Mouse (Mus musculus) adipocyte (in vitro differentiated cells): ENCODE results near the gene Tmod2.

Source experiments
- DNase-seq: peaks from one replicate; pipeline ENCODE4 v3.0.0-alpha.2; 2016; ENCODE audit warnings: low spot score

Gene Tmod2

DNA sequence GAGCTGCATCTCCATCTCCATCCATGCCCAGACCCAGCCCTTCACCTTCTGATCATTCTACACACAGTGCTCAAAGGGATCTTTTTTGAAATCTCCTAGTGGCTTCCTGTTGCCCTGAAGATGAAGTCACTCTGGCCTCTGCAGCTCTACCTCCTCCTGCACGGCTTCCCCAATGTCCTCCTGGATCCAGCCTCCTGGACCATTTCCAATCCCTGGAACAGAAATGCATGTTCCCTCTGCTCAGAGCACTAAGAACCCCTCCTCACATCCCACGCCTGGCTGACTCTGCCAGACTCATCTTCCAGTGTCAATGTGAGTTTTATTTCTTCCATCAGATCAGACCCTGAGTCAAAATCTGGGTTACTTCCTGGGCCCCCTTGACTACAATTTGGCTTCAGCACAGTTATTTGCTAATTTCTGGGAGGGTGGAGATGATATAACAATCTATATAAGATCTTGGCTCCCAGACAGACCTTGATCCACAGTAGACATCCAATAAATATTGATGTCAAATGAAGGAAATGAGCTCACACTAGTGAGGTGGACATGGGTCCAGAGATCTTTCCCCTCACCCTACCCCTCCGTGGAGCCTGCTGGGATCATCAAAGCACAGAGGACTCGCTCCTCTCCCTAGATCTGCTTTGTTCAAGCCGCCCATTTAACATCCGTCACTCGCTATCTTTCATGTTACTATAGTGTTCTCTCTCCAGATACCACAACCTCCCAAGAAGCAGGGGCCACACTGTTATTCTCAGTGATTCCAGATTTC is 10.8 kb downstream of the Tmod2 start:
- DNase-seq = no peak

DNA sequence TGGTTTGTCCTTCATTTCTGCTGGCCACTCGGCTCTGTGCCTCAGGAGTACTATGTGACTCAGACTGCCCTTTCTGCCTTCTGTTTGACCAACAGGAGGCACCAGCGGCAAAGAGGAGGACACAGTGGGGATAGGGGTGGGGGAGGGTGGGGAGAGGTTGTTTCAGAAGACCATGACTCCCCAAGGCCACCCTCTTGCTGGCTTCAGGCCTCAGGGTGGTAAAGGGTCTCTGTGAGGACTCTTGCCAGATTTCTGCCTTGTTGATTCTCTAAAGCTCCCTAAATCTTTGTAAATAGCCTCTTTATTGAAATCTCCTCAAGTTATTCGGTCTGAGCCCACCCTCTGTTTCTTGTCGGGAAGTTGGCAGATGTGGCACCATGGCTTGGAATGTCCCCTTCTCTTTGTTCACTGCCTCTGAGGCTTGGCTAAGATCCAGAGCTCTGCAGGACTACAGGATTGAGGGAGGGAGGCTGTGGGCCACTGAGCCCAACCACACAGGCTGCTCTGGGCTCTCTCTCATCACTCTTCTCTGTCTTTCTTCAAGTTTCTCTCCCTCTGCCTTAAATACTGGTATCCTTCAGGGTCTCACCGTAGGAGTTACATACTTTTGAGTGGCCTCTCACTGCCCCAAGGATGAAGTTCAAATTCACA is 11.8 kb downstream of the Tmod2 start:
- no peak for DNase-seq

DNA sequence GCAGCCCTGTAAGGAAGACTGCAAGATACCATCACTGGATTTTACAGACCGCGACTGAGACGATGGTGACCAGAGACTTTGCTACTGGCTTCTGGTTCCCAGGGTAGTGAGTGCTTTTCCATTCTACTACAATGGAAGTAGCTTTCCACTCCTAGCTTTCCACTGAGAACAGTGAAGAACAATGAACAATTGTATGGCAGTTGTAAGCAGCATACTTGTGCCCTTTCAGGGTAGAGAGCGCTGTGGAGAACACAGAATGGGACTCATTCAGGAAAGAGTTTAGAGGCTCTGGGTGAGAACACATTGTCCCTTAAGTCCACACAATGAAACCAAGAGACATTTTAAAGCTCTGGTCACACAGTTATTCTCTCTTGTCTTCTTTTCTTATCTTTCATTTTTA is 13.5 kb downstream of the Tmod2 start:
- no peak for DNase-seq

DNA sequence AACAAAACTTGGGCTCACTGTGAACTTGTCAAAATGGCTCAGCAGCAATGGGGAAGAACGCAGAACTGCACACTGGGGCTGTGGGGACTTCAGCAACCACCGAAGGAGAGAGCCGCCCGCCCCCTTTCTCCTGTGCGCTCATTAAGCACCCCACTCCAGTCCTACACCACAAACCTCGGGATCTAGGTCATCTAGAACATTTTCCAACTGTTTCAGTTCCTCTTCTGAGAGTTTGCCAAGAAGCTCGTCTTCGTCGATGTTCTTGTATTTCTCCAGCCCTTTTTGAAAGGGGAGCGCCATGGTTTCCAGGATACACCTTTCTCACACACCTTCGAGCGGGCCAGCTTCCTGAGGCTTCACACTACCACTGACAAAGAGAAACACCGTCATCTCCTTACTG is 14.1 kb downstream of the Tmod2 start:
- DNase-seq = no peak

DNA sequence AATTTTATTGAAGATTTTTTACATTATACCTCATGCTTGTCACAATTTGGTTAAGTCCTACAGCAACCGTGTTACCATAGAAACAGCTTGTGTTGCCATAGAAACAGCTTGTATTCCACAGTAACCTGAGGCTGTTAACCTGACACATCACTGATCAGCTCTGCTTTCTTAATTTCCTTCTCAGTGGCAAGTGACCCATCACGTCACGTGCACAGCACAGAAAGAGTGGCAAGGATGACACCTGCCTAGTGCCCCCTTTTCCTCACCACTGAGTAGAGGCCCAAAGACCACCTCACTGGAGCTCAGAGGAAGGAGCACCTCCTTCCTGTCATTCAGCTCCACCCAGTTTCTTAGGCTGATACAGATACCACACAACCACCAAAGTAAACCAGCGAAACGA is 17.6 kb downstream of the Tmod2 start:
- DNase-seq = no peak

DNA sequence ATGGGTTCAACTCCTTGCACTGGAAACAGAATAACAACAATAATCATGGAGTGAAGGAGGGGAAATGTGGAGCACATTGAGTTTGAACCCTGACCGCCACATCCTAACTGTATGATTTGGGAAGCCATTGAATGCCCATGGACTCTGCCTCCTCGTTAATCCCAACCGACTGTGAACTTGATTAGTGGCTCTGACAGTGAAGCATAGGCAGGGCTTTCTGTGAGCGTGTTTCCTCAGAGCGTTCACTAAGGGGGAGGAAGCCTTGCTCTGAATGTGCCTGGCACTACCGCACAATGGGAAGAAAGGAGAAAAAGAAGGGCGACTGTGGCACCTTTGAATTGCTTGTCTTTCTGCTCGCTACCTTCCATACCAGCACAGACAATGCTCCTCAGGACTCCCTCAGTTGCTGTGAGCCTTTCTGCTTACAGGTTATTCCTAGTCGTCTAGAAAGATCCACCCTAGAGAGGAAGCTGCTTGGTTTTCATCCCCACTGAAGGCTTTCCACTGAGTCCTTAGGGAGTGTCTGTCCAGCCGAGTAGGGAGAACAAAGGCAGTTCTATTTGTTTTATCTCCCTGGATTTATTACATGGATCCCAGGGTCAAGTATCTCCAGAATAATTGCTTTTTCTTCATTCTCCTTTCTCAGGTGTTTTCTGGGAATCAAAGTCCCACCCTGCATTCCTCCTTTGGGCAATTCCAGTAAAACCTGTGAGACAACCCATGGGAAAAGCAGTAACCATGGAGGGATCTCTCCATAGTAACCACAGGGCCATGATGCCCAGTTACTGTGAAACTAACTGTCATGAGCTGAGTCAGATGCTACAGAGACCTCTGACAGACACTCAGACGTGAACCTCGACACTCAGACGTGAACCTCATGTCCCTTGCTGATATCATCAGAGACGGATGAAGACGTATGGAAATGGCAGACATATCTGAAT is 21.0 kb downstream of the Tmod2 start:
- no peak for DNase-seq

DNA sequence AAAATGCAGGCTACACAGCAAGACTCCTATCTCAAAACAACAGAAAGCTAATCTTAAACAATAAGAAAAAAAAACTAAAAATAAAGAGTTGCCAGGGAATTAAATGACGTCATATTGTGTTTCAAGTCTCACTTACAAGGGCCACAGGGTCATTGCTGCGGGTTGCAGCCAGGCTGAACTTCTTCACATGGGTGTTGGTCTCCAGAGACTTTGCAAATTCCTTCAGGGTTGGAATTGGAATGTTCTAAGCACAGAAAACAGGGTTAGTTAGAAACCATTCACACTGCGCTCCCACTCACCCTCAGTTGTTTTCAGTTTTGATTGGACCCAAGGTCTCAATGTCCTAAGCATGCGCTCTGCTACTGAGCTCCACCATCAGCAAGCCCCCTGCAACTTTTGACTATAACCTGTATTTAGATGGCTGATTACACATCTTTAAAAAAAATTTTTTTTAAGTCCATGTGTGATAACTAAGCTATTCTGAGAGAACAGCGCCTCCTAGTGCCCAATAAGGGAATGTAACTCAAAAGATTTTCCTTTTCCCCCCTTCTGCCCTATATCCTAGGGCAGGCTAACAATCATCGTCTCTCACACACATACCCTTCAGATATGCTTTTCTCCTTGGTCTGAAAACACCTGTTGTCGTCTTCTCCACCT is 29.3 kb downstream of the Tmod2 start:
- DNase-seq = peak; percentile 64

DNA sequence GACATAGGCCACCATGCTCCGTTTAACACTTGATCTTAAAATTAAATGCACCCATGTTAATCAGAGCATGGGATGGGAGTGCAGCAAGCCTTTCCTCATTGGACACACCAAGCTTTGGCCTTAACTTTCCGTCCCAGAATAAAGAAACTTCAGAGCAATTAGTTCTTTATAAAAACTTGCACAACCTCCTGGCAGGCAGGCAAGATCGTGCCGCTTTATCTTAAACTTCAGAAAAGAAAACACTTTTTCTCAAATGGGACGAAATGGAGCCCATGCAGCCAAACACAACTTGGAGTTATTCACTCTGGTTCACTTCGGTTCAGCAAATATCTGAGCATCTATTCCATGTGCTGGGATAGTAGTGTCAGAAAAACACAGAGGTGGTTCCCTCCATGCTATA is 31.8 kb downstream of the Tmod2 start:
- no peak for DNase-seq

DNA sequence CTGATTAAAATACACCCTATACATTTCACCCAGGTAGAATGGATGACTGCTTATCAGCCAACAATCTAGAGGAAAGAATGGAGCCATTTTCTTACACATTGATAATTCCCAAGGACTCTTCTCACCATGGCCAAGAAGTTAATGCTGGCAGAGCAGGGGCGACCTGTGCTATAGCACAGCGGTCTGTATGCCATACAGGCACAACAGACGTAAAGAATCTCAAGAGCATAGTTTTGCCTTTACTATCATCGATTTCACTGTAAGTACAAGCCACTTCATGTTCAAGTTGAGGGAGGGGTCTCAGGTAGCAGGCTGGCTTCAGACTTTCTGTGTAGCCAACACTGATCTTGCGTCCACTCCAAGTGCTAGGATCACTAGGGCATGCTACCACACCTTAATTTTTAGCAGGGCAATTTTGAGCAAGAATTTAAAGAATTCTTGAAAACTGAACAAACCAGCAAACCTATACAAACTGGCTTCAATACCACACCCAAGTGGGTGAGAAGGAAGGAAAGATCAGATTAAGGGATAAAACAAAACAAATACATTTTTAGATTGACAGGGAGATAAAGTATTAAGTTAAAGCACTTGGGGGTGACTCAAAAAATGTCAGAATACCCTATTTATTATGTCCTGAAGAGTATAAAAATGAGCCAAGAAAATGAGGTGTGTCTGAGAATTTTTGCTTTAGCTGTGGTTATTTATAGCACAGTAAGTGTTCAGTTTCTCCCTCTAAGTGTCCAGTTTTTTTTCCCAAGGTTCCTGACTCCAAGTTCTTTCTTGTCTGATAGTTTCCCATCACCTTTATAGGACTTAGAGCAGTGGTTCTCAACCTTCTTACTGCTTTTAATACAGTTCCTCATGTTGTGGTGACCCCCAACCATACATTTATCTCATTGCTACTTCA is 39.8 kb downstream of the Tmod2 start:
- DNase-seq = no peak

DNA sequence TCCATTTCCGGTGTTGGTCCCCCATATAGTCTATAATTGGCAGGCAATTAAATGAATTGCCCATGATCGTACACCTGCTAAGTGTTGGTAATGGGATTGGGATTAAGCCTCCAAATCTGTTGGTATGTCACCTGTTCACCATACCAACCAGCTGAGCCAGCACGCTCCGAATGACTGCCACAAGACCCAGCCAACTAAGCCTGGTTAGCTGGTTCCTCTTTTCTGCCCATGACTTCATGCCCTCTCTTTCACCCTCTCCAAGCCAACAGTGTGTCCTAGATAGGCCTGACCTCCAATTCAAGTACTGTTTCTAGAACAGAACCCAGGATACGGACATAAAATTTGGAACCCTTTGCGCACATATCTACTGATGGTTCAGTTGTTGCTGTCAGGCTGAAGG is 42.7 kb downstream of the Tmod2 start:
- DNase-seq = no peak

DNA sequence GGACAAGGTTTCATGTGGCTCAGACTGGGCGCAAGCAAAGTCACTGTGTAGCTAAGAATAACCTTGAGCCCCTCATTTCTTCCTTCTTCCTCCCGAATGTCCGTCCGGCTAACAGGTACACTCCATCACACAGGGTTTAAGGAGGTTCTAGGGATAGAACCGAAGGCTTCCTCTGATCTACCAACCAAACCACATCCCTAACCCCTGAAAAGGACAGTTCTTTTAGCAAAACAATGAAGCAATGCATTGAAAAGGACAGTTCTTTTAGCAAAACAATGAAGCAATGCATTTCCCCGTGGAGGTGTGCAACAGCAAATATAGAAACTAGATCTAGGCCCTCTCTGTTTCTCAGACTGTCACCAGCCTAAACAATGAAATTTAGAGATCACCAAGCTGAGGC is 46.2 kb downstream of the Tmod2 start:
- DNase-seq = no peak

DNA sequence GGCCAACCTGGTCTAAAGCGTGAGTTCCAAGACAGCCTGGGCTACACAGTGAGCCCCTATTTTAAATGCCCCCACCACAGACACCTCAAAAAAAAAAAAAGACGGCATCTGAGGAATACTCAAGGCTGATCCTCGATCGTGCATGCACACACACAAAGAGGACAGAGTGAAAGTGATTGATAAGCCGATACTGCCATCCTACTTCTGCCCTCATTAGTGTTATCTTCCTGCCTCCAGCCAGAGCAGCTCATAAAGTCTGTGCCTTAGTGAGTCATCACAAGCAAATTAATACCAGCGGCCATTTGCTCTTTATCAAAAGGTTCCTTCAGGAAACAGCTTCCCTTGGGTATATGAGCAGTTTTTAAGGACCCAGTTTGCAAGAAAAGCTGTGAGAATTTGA is 47.5 kb downstream of the Tmod2 start:
- DNase-seq = no peak

DNA sequence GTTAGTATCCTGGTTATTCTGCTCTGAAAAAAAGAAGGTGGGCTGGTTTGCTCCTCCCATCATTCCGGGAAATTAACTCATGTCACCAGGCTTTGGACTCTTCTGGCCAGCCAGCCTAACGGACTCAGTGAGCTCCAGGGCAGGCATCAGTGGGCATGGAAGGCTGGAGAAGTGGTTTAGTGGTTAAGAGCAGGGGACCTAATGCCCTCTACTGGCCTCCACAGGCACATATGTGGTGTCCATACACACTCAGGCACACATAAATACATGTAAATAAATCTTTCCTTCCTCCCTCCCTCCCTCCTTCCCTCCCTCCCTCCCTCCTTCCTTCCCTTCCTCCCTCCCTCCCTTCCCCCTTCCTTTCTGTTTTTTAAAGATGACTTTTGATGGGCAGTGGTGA is 47.9 kb downstream of the Tmod2 start:
- no peak for DNase-seq

DNA sequence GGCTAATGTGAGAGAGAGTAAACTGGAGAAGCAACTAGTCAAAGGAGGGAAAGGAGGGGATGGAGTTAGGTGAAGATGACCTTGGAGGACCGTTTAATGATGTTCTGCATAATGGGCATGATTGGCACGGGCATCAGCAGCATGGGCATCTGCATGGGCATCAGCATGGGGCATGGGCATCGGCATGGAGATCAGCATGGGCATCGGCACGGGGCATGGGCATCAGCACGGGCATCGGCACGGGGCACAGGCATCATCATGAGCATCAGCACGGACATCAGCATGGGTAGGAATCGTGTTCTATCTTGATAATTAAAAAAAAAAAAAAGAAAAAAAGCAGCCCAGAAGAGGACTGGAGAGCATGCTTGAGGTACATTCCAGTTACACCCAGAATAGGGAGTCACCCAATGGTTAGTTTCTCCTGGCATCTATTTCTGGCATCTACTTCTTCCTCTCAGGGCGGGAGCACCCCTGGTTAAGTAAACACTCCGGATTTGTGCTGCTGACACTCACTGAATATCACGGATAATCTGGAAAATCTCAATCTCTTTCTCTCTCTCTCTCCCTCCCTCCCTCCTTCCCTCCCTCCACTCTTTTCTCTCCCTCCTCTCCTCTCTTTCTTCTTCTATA is 50.0 kb downstream of the Tmod2 start:
- DNase-seq = no peak

DNA sequence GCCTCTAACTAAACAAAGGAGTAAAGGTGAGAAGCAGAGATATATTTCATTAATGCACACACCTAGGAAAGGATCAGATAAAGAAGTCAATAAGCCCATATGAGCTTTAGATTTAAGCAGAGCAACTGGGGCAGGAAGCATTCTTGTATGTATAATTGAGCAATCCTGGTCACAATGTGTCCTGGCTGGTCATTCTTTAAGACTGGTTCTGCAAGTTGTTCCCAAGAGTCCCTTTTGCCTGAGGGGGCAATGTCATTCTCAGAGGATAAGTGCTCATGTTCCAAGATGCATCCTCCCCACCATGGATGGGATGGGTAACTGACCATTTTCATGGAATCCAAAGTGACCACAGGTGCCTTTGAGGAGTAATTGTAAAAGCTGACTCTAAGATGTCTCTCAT is 50.8 kb downstream of the Tmod2 start:
- no peak for DNase-seq

DNA sequence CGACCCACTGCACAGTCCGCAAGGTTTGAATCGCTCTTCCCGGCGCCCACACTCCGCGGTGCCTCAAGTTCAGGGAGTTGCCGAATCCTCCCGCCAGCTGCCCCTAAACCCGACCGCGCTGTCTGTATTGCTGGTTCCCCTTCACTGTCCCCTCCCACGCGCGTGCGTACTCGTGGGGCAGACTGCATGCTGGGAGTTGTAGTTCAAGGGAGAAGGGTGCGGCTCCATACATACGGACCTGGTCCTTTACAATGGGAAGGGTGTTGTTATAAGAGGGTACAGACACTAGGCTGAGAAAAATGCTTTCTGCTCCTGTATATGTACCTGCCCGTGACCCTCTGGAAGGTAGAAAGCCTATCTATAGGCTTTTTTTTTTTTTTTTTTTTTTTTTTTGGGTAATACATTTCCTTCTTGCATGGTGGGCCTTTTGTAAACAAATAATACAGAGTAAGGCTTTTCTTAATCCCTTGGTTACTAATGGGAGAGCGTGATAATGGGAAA is 51.6 kb downstream of the Tmod2 start, which contains the start of gene Tmod3:
Tmod3 (minus strand) TSS at position 146 of the 501 bp plus-strand sequence.
- DNase-seq = peak; percentile 94

DNA sequence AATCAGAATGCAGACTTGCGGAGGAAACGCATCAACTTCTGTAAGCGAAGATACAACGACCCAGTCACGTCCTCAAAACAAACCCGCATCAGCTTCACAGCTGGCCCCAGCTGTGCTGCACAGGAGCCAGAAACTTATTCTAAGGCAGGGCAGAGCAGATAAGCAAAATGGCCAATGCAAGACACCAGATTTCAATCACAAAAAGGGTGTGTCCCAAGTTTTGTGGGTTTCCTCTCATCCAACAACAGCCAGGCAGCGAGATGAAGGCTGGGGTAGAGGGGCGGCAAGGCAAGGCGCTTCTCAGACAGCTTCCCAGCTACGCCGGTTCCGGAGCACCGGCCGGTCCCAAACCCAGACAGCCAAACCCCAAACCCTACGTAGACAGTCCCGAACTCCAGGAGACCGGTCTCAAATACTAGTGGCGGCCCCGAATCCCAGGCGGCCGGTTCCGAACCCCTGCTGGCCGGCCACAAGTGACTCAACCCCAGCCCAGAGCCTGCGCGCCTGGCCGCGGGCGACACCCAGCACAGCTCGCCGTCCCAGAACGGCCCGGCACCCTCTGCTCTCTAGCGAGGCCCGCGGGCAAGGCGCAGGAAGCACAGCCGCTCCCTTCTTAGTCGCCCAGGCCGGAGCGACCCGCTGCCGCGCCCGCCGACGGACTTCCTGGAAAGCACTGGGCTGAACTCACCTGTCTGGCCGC is 52.2 kb downstream of the Tmod2 start:
- peak; percentile 46 for DNase-seq

DNA sequence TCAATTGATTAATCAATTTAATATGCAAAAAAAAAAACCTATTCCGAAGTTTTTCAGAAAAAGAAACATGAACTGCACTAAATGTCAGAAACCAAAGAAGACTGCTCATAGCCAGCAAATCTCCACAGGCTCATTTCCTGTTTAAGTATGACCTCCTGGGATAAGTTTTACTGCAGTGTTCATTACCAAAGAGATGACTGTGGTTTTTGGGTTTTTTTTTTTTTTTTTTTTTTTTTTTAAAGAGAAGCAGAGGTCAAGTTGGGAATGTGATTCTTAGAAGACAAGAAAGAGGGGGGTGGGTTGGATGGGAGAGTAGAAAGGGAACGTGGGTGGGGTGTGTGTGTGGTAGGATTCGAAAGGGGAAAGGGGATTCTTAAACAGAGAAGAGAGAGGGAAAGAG is 52.8 kb downstream of the Tmod2 start:
- peak; percentile 27 for DNase-seq

DNA sequence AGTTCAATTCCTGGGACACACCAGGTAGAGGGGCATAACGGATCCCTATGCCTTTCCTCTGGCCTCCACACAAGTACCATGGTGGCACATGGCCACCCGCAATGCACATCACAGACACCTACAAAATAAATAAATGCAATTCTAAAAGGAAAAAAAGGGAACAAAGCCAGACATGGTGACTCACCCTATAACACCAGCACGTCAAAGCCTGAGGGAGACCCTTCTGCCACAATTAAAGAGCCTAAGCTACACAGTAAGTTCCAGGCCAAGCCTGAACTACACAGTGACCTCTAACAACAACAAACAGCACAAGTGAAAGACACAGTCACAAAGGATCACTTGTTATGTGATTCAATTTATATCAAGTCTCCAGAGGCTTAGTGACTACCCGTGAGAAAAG is 57.4 kb downstream of the Tmod2 start:
- DNase-seq = no peak

DNA sequence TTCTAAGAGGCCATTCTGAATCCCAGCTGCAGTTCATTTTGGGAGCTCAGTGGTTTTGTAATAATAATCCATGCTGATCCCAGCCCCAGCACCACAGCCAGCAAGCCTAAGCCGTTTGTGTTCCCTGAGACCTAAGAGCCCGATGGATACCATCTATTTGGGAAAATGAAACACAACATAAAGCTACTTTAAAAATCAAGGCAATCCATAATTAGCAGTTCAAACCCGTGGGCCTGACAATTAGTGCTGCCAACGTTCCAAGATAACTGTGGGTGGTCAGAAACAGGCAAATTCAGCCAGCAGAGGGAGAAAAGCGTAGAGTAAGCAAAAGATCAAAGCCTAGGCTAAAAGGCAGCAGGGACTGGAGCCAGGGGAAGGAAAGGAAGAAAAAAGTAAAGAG is 59.8 kb downstream of the Tmod2 start:
- no peak for DNase-seq
